In genomic region chr7:91090317-91090829, GRCm38 (mm10) we compare ENCODE assay signal across 9 mouse cellular contexts.
DNase-seq lines count a peak whose midpoint lies in the region; ATAC-seq lines count a peak whose summit lies in the region.
"Had no signal": no experiment of that assay in that cellular context is flagged by ENCODE, and none has a peak within 500 bp of the region (broad histone marks: within the 10 kb centered on the region; RNA-seq: fewer than 3 reads in every experiment).

No protein-coding gene starts in this region.

- 52% methylated on average over 5 of the region's 5 CpGs for WGBS in heart, embryonic 16.5 days
- WGBS in heart, embryonic 10.5 days: 46% methylated on average over 5 of the region's 5 CpGs
- 40% methylated on average over 5 of the region's 5 CpGs for WGBS in embryonic facial prominence, embryonic 13.5 days
- 47% methylated on average over 5 of the region's 5 CpGs for WGBS in intestine, embryonic 16.5 days
- WGBS in neural tube, embryonic 14.5 days: 59% methylated on average over 5 of the region's 5 CpGs

- DNase-seq in heart, embryonic 10.5 days (ENCODE audit: low spot score): no peak
- no peak for DNase-seq in natural killer cell, adult 2 months (ENCODE audit: low spot score in 2 of 2)
- no peak for DNase-seq in spleen, postnatal 4 days (ENCODE audit: low spot score in 2 of 2)
- no peak for DNase-seq in urinary bladder, postnatal 36 days (ENCODE audit: low spot score in 2 of 2)

- H3K4me1 ChIP-seq in heart, embryonic 16.5 days (ENCODE audit: control insufficient read depth, insufficient read depth, low read length): 0 out of 2 replicates have a peak, but pooled peaks cover 4% of the 10 kb centered on the region
- no peaks in the 10 kb centered on the region for H3K4me1 ChIP-seq in heart, embryonic 10.5 days
- H3K4me1 ChIP-seq in embryonic facial prominence, embryonic 13.5 days: peaks cover 10% of the 10 kb centered on the region; the same call in 1 of the 2 replicates
- peaks cover 3% of the 10 kb centered on the region; the same call in 1 of the 2 replicates for H3K4me1 ChIP-seq in intestine, embryonic 16.5 days (ENCODE audit: control insufficient read depth, insufficient read depth, low read length)
- peaks cover 11% of the 10 kb centered on the region; the same call in 1 of the 2 replicates for H3K4me1 ChIP-seq in neural tube, embryonic 14.5 days (ENCODE audit: control insufficient read depth, insufficient read depth, low read length)

- H3K36me3 ChIP-seq in heart, embryonic 16.5 days (ENCODE audit: control insufficient read depth, insufficient read depth): no peaks in the 10 kb centered on the region
- H3K36me3 ChIP-seq in heart, embryonic 10.5 days: no peaks in the 10 kb centered on the region
- no peaks in the 10 kb centered on the region for H3K36me3 ChIP-seq in embryonic facial prominence, embryonic 13.5 days
- no peaks in the 10 kb centered on the region for H3K36me3 ChIP-seq in intestine, embryonic 16.5 days (ENCODE audit: control insufficient read depth, insufficient read depth, low read length)
- no peaks in the 10 kb centered on the region for H3K36me3 ChIP-seq in neural tube, embryonic 14.5 days (ENCODE audit: control insufficient read depth, insufficient read depth, low read length)

- no peak overlapping the region for H3K4me3 ChIP-seq in heart, embryonic 16.5 days (ENCODE audit: low read length)
- no peak overlapping the region; the same call in 1 of the 2 replicates for H3K4me3 ChIP-seq in heart, embryonic 10.5 days
- H3K4me3 ChIP-seq in embryonic facial prominence, embryonic 13.5 days: peak overlapping the region; percentile 33; the same call in 1 of the 2 replicates
- no peak overlapping the region for H3K4me3 ChIP-seq in intestine, embryonic 16.5 days (ENCODE audit: low read length)
- H3K4me3 ChIP-seq in neural tube, embryonic 14.5 days (ENCODE audit: low read depth, low read length): peak overlapping the region; percentile 31

- ATAC-seq in heart, embryonic 16.5 days (replicated peaks; ENCODE audit: extremely low read depth, insufficient read depth, low FRiP score): no peak
- ATAC-seq in embryonic facial prominence, embryonic 13.5 days (ENCODE audit: insufficient number of reproducible peaks, insufficient read depth, low FRiP score, low TSS enrichment, low read depth): no peak
- no peak for ATAC-seq in intestine, embryonic 16.5 days
- 0 out of 2 replicates have a peak, but pooled peaks have one; percentile 36 for ATAC-seq in neural tube, embryonic 14.5 days (ENCODE audit: low read depth)

- peak overlapping the region; percentile 56 for H3K4me2 ChIP-seq in heart, embryonic 16.5 days (ENCODE audit: low read depth, low read length)
- H3K4me2 ChIP-seq in embryonic facial prominence, embryonic 13.5 days: peak overlapping the region; percentile 58
- H3K4me2 ChIP-seq in intestine, embryonic 16.5 days (ENCODE audit: low read depth, low read length): 0 out of 2 replicates have a peak overlapping the region, but pooled peaks have one; percentile 33
- peak overlapping the region; percentile 66 for H3K4me2 ChIP-seq in neural tube, embryonic 14.5 days (ENCODE audit: low read depth, low read length)

- no peak overlapping the region for H3K9ac ChIP-seq in heart, embryonic 16.5 days (ENCODE audit: low read length)
- no peak overlapping the region for H3K9ac ChIP-seq in embryonic facial prominence, embryonic 13.5 days
- H3K9ac ChIP-seq in intestine, embryonic 16.5 days (ENCODE audit: low read depth, low read length): no peak overlapping the region
- H3K9ac ChIP-seq in neural tube, embryonic 14.5 days (replicated peaks; ENCODE audit: low read depth, low read length): no peak overlapping the region

- H3K27me3 ChIP-seq in heart, embryonic 16.5 days (ENCODE audit: control insufficient read depth, insufficient read depth, low read length): no peaks in the 10 kb centered on the region
- peaks cover 14% of the 10 kb centered on the region; the same call in 1 of the 2 replicates for H3K27me3 ChIP-seq in heart, embryonic 10.5 days (ENCODE audit: insufficient read depth, poor library complexity, severe bottlenecking)
- H3K27me3 ChIP-seq in embryonic facial prominence, embryonic 13.5 days: peaks cover 26% of the 10 kb centered on the region
- H3K27me3 ChIP-seq in intestine, embryonic 16.5 days (replicated peaks; ENCODE audit: control insufficient read depth, insufficient read depth, low read length): no peaks in the 10 kb centered on the region
- H3K27me3 ChIP-seq in neural tube, embryonic 14.5 days (ENCODE audit: control insufficient read depth, insufficient read depth, low read length): peaks cover 4% of the 10 kb centered on the region; the same call in 1 of the 2 replicates
- H3K27me3 ChIP-seq: CH12.LX had no signal

- no peaks in the 10 kb centered on the region for H3K9me3 ChIP-seq in heart, embryonic 16.5 days (replicated peaks; ENCODE audit: control insufficient read depth, low read length)
- no peaks in the 10 kb centered on the region for H3K9me3 ChIP-seq in heart, embryonic 10.5 days
- no peaks in the 10 kb centered on the region for H3K9me3 ChIP-seq in embryonic facial prominence, embryonic 13.5 days
- no peaks in the 10 kb centered on the region for H3K9me3 ChIP-seq in intestine, embryonic 16.5 days (ENCODE audit: control insufficient read depth, low read length)
- no peaks in the 10 kb centered on the region for H3K9me3 ChIP-seq in neural tube, embryonic 14.5 days (ENCODE audit: control insufficient read depth, low read length)

- no peak overlapping the region for H3K27ac ChIP-seq in heart, embryonic 16.5 days (ENCODE audit: low read length)
- H3K27ac ChIP-seq in heart, embryonic 10.5 days: no peak overlapping the region
- no peak overlapping the region for H3K27ac ChIP-seq in embryonic facial prominence, embryonic 13.5 days
- no peak overlapping the region for H3K27ac ChIP-seq in intestine, embryonic 16.5 days (ENCODE audit: low read length)
- no peak overlapping the region for H3K27ac ChIP-seq in neural tube, embryonic 14.5 days (ENCODE audit: low read depth, low read length)

Comparison
In these comparisons a context has a peak if more than half of its experiments do, and no peak if none do; other contexts are left out.
1. H3K4me3 ChIP-seq: peak in embryonic facial prominence, embryonic 13.5 days (single experiment) and neural tube, embryonic 14.5 days (single experiment); none in heart, embryonic 16.5 days (single experiment), heart, embryonic 10.5 days (single experiment) and intestine, embryonic 16.5 days (single experiment).
2. Peak in every context shown above with its lines, with median percentiles within 50 percentile points of each other: H3K4me2 ChIP-seq.